Mouse (Mus musculus) inflammation-experienced regulatory T-cells, adult 6 months (primary cell): ENCODE data around the gene Hspa1b. TPM values are rescaled to one million over a fixed set of nuclear protein-coding genes. Genes with fewer than 3 reads are reported as not detected.
A peak's percentile ranks its signal among the peaks of the same experiment; 100 is the strongest.
"Not testable (repeated sequence)": the region's sequence is repeated elsewhere in the genome, so short reads cannot be mapped to it uniquely, and the experiment has no call there.

Experiments used
- ATAC-seq: one replicate; pipeline ENCODE4 v1.8.0; 2017
- polyA plus RNA-seq, 3 experiments: library from polyadenylated mRNA; unstranded; fragments of 100-300 nt; shearing (Covaris generic); gene quantifications; one replicate each; pipeline ENCODE4 v1.2.1; 2017

The Hspa1b gene
- under 1 TPM; 0.53 to 0.85 (median 0.80) TPM for polyA plus RNA-seq

DNA sequence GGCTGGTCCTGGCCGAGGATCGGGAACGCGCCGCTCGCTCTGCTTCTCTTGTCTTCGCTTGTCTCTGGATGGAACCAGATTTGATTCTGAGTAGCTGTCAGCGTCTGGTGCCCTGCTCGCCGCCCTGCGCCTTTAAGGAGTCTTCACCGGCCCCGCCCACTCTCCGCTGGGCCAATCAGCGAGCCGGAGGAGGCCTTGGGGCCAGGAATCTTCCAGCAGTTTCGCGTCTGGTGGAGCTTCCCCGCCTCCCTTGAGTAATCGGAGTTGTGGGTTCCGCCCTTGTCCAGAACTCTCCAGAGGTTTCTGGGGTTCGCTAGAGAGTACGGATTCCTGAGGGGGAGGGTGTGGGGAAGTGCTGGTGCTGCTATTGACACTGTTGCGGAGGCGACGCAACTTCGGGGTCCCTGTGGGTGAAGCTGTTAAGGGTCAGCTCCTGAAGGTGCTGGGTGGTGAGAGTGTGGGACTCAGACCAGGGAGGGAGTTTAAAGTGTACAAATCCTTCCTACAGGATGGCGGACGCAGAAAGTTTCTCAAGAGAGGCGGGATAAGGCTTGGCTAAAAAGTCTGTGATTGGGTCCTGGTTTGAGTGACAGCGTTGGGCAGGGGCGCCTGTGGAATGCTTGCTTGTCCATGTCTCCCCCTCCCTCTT lies at the start of gene Hspa1b:
Hspa1b (minus strand) TSS at position 109 of the 649 bp plus-strand sequence.
- peak; percentile 95 for ATAC-seq

DNA sequence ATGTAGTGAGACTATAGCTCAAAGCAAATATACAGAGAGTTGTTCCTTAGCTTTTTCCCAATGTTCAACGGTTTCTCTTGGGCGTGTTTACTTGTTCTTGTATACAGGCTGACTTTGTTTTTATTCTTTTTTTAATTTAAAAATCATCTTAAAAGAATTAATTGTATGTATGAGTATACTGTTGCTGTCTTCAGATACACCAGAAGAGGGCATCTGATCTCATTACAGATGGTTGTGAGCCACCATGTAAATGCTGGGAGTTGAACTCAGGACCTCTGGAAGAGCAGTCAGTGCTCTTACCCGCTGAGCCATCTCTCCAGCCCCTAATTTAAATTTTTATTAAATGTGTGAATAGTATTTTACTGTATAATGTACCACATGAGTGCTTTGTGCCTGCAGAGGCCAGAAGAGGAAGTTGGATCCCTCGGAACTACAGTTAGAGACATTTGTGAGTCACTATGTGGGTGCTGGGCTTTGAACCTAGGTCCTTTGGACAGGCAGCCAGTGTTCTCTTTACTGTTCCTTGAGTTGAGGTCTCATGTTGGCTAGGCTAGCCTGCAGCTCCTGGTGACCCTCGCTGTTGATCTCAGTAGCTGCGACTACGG lies 48.5 kb upstream of the Hspa1b start:
- ATAC-seq = no peak

- not testable (repeated sequence) for ATAC-seq
These were observed 46.9 kb upstream of the Hspa1b start for GRCm38 (mm10) chr17:35005902-35006301.

- ATAC-seq = no peak
These were observed 46.1 kb upstream of the Hspa1b start for GRCm38 (mm10) chr17:35005158-35005557.

GRCm38 (mm10) chr17:35004075-35004717 lies 45.2 kb upstream of the Hspa1b start:
- ATAC-seq = no peak

GRCm38 (mm10) chr17:35003022-35003838 lies 44.2 kb upstream of the Hspa1b start:
- no peak for ATAC-seq

DNA sequence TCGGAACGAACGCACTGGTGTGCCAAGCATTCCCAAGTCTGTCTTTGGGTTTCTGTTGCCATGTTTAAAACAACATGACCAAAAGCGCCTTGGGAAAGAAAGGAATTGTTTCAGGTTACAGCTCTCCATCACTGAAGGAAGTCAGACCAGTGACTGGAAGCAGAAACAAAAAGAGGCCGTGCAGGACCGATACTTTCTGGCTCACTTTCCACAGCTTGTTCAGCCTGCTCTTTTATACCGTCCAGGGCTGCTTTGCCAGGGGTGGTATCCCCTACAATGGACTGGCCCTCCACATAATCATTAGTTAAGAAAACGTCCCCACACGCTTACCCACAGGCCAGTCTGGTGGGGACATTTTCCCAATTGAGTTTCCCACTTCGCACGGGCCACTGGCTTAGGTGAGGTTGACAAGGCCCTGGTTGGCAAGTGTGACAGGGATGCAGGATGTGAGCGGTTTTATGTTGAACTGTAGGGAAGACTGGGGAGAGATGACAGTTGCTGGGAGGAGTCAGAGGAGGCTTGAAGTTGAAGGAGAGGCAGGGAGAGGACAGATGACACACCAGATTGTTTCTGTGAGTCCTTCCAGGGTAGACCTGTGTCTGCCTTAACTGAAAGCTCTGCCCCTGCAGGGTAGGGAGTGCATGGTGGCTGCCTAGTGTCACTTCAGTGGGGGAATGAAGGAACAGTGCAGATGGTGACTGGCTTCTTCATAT lies 43.3 kb upstream of the Hspa1b start:
- peak; percentile 12 for ATAC-seq

GRCm38 (mm10) chr17:35001452-35002152 lies 42.6 kb upstream of the Hspa1b start:
- ATAC-seq = no peak

GRCm38 (mm10) chr17:35000717-35001451 lies 41.8 kb upstream of the Hspa1b start, which contains the start of gene Vars:
Gene Vars (plus strand): TSS chr17:35000987.
- ATAC-seq = peak; percentile 73

DNA sequence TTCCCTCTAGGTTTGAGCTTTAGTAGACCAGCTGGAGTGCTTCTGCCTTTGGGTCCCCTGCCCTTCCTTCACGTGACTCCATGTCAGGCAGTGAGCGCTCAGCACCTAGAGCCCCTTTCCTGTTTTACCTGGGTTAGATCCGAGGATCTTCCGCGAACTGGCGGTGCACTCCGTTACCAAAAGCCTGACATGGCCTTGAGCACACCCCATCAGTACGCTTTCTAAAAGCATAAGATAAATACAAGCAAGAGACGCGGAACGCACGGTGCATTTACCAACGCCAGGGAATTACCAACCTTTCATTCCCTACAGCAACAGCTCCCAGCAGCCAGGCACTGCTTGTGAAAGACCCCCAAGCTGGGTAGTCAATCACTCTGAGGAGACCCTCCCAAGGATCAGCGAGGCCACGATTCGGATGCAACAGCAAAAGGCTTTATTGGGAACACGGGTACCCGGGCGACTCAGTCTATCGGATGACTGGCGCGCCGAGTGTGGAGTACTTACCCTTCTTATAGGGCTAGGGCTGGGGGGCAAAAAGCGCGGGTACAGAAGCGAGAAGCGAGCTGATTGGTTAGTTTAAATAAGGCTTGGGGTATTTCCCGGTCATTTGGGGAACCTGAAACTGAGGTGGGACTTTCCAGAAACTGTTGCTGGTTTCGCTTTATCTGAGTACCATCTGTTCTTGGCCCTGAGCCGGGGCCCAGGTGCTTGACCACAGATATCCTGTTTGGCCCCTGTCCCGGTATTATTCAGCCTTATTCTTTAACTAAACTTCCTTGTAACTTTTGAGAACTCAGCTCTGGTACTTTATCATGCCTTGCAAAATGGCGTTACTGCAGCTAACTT lies 41.1 kb upstream of the Hspa1b start:
- peak; percentile 16 for ATAC-seq

DNA sequence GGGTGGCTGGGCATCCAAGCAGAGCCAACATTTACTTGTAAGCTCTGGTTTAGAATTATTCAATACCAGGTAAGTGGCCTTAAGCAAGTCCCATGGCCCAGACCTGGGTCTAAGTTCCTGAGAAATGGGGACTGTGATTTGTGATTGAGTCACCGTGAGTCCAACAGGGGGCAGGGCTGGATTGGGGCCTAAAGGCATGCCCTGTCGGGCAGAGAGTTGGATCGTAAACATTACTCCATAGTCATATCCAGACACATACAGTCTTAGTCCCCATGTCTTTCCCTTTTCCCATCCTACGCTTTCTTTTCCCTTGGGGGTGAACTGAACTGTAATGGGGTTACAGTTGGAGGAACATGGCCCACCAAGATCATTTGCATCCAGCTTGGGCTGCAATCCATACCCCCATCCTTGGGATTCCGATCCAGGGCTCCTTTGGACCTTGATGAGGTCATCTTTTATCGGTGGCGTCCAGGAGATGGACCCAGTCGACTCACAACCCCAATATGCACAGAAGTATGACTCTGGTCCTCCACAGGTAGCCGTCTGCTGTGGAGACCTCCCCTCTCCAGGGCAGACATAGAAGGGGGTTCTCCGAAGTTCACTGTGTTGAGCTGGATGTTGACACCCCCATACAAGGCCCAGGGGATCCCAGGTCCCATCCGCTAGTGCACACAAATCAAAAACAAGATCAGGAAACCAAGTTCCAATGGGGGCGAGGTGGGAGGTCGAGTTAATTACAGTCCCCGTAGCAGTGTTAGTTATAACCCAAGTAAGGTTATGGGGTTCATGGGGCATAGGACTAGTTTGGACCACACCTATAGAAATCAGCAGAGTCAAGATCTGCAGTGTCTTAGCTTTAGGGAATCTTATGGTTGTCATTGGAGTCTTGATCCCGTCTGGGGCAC lies 39.7 kb upstream of the Hspa1b start:
- no peak for ATAC-seq

DNA sequence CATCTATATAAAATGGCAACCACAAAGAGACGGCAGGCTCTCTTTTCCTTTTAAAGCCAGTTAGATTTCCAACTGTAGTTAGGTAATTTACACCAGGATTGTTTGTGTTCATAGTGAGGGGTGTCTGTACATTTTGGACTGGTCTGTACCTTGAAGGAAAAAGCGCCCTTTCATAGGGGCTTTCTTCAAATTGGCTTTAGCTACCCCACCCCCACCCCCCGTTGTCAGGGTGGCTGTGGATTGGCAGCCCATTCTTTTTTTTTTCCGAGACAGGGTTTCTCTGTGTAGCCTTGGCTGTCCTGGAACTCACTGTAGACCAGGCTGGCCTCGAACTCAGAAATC lies 38.1 kb upstream of the Hspa1b start:
- no peak for ATAC-seq

DNA sequence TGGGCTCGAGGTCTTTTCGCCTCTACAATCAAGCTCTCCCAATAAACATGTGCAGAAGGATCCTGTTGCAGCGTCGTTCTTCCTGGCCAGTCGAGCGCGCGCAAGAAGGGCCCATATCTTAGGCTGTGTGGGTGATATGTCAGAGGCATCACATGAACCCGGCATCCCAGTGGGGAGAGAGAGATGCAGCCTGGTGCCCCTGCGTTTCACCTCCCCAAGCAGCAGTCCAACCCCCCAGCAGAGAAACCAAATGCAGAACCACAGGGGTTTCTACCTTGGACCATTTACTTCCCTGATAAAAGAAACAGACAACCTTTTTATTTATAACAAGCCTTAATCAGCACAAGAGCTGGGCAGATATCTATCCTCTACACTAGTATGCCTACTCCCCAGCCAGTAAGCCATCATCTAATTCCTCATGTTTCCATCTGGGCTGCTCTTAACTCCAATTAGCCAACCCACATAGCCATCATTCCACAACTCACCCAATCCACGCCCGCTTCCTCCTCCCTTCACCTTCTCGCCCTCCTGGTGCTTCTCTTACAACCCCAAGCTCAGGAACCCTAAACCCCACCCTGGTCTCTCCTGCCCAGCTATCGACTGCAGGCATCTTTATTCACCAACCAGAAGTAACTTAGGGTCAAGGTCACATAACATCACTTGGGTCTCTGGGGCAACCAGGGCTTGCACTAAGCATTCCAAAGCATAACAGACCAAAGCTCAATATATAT lies 37.5 kb upstream of the Hspa1b start:
- ATAC-seq = no peak

- ATAC-seq = not testable (repeated sequence)
These were observed 36.9 kb upstream of the Hspa1b start for GRCm38 (mm10) chr17:34995927-34996326.

GRCm38 (mm10) chr17:34995192-34995591 lies 36.2 kb upstream of the Hspa1b start:
- ATAC-seq = not testable (repeated sequence)

GRCm38 (mm10) chr17:34994751-34995150 lies 35.7 kb upstream of the Hspa1b start:
- no peak for ATAC-seq

GRCm38 (mm10) chr17:34984218-34984617 lies 25.2 kb upstream of the Hspa1b start:
- no peak for ATAC-seq

- ATAC-seq = no peak
These were observed 23.3 kb upstream of the Hspa1b start for GRCm38 (mm10) chr17:34982328-34982727.
